Mouse (Mus musculus) activated CD4-positive, CD25-positive, alpha-beta regulatory T cell, adult 4 months (primary cell): Measurements from ENCODE around the gene Pip4k2b. TPM values are rescaled to one million over a fixed set of nuclear protein-coding genes. Genes with fewer than 3 reads are reported as not detected.
"Not testable (repeated sequence)": the region's sequence is repeated elsewhere in the genome, so short reads cannot be mapped to it uniquely, and the experiment has no call there.

Experiments
- ATAC-seq: one replicate; pipeline ENCODE4 v1.8.0; 2017
- polyA plus RNA-seq, 2 experiments: library from polyadenylated mRNA; unstranded; fragments of 100-300 nt; shearing (Covaris generic); gene quantifications; one replicate each; pipeline ENCODE4 v1.2.1; 2017

Gene Pip4k2b
- polyA plus RNA-seq, 2 experiments from 2014 or later = 2.0 to 2.3 TPM

DNA sequence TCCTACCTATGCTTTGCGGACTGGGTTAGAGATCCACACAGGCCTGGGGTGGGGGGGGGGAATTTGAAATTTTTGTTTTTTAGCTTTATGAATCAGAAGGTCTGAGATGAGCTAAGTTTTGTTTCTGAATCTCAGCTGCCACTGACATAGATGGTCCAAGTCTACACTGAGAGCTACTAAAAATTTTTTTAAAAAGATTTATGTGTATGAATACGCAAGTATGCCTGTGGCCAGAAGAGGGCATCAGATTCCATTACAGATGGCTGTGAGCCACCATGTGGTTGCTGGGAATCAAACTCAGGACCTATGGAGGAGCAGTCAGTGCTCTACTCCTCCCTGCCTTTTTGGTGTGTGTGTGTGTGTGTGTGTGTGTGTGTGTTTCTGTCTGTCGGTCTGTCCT, 30.1 kb downstream of the Pip4k2b start:
- ATAC-seq = no peak

DNA sequence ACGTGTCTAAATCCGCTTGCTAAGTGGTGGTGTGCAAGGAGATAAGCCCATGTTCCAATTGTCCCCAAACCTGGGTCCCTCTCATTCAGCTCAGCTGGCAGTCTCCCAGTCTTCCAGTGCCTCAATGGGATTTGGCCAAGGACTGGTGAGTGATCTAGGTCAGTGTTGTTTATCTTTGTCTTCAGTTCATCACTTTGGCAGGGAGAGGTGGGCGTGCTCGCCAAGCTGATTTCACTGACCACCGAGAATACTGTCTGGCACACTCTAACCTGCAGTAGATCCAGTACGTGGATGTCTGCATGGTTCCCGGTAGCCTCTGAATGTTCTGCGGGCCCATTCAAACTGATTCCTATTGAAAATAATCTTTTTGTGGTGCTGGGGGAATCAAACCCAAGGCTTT, 30.6 kb downstream of the Pip4k2b start:
- no peak for ATAC-seq

DNA sequence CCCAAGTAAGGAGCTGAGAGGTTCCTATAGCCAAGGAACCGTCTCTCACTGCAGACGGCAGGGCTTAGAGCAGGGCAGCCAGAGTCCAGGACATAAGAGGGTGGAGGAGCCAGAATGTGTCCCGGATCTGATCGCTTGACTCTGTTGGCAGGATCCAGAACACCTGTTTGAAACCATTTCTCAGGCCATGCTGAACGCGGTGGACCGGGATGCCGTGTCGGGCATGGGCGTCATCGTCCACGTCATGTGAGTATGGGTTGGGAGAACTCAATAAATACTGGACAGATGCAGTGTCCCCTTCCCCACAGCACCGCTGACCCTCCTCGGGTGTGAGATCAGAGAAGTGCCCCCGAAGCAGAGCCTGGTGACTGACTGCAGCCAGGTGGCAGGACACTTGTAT, 32.2 kb downstream of the Pip4k2b start:
- no peak for ATAC-seq

DNA sequence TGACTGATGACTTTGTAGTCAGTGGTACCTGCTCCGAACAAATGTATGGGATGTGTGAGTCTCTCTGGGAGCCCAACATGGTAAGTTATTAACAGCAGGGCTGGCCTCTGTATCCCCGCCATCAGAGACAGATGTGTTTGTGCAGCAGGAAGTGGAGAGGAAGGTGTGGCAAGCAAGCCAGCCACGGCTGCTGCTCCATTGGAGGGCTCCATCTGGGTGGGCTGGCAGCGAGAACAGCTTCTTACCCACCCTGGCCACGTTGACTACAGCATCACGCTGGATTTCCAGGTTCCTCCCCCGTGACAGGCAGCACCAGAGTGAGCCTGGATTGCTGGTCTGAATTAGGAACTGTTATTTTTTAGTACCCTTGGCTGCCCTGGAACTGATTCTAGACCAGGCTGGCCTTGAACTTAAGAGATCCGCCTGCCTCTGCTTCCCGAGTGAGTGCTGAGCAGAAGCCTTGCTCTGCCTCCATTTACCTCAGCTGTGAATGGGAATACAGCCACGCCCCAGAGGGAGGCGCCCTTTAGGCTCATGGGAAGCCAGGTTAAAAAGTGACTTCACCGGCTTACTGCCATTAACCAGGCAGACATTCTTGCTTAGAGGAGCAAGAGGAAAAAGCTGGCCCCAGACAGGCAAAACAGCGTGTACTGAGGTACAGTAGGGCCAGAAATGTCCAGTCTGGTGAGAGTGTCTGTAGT, 33.2 kb downstream of the Pip4k2b start:
- no peak for ATAC-seq

DNA sequence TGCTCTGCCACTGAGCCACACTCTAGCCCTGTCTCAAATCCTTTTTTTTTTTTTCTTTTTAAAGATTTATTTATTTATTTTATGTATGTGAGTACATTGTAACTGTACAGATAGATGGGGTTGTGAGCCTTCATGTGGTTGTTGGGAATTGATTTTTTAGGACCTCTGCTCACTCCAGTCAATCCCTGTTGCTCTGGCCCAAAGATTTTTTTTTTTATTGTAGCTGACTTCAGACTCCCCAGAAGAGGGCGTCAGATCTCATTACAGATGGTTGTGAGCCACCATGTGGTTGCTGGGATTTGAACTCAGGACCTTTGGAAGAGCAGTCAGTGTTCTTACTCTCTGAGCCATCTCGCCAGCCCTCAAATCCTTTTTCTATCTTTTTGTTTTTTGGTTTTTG, 34.4 kb downstream of the Pip4k2b start:
- not testable (repeated sequence) for ATAC-seq

DNA sequence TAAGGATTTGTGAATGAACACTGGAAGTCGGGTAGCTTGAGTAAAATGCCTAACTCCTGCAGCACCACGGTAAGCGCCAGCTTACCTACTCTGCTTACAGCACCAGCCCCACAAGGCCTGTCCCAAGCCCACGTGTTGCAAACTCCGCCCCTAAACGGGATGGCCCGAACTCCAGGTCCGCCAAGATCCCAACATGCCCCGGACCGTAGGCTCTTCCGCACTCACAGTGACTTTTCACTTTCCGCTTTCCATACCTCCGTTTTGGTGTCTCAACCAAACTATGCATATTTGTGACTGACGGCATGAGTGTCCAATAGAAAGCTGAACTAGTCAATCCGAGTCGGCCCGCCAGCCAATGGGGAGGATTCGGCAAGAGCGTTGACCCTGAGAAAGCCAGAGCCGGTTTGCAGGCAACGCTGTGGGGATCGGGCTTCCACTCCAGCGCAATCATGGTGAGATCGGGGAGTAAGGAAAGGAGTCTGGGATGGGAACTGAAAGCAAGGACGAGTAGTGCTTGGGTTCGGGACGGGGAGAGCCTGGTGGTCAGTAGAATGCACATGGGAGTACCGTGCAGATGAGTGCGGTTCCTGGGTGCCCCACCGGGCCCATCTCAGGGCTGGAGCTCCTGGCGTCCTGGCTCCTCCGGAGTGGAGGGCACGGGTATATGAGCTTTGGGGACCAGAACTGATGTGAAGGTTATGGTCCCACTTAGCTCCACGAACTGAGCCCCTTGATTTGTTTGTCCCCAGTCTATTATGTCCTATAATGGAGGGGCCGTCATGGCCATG, 41.3 kb downstream of the Pip4k2b start, which contains the start of gene Psmb3:
Psmb3 (plus strand) TSS at position 361 of the 788 bp plus-strand sequence.
- ATAC-seq = peak; percentile 88

DNA sequence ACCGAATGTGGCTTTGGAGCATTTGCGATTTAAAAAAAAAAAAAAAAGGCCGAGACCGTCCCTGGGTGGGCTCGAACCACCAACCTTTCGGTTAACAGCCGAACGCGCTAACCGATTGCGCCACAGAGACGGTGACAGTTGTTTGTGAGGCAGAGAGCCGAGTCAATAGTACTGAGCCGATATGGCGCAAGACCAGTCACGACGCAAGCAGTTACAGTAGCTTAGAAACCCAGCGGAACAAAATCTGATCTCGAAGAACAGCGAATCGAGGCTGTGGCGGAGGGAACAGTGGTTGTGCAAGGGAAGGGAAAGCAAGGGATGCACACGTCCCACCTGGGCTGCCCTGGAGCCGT, 42.1 kb downstream of the Pip4k2b start:
- peak; percentile 33 for ATAC-seq

DNA sequence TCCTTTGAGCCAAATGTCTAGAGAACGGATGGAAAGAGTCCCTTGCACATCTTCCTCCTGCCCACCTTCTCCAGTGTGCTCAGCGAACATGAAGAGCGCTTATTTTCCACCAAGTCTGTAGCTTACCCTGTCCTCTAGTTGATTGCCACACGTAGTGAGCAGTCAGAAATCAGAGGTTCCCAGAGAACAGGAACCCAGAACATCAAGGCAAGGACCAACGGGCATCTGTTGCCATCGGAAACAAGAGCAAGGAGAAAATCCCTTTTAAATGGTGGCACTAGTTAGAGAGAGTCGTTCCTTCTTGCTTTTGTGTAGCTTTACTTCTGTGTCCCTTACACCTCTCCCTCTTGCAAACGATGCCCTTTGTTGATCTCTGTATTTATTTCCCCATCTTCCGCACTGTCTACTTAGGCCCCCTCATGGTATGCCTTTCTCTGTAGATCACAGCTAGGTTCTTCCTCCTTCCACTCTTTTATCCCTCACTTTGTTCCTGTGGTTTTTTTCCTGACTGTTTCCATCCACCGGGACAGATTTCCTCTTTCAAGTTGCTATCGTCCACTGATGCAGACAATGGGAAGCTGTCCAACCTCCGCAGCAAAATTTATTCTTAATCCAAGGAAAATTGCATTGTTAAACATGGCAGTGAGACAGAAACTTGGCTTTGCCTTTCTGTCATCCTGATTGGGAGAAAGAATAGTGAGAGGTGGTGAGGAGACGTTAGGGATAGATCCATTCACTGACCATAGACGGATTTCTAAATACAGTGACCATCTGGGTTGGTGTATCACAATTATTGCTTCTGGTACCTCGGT, 42.7 kb downstream of the Pip4k2b start:
- ATAC-seq = no peak

DNA sequence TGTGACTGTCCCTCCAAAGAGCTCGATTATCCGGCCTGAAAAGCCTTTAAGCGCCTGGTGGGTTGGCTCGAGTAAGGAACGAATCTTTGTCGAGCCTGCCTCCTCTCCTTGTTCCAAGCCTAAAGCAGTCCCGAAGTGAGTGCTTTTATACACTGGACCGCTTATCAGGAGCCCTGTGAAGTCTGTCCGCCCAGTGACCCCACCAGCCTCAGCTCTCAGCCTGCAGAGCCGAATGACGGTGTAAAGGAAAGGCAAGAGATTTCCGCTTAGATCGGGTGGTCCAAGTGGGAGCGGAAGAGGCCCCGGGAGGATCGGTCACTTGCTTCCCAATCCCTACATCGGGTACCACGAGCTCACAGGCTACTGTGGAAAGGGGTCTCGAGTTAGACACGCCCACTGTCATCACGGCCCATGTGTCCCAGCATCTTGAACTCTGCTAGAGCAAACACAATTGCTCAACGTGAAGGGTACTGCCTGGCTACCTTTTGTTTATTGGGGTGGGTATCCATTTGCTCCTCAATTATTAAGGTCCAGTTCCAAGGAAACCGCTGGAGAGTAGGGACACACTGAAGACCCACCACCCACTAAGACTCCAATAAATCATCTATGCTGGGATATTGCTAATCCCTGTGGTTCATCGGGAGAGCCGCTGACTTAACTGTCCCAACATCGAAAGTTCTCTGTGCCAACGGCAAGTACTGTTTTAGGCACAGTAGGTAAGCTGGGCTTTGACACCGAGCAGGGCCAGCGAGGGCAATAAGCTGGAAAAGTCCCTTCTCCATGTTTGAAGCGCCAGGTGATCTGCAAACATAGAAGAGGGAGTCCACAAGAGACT, 43.5 kb downstream of the Pip4k2b start:
- ATAC-seq = no peak

DNA sequence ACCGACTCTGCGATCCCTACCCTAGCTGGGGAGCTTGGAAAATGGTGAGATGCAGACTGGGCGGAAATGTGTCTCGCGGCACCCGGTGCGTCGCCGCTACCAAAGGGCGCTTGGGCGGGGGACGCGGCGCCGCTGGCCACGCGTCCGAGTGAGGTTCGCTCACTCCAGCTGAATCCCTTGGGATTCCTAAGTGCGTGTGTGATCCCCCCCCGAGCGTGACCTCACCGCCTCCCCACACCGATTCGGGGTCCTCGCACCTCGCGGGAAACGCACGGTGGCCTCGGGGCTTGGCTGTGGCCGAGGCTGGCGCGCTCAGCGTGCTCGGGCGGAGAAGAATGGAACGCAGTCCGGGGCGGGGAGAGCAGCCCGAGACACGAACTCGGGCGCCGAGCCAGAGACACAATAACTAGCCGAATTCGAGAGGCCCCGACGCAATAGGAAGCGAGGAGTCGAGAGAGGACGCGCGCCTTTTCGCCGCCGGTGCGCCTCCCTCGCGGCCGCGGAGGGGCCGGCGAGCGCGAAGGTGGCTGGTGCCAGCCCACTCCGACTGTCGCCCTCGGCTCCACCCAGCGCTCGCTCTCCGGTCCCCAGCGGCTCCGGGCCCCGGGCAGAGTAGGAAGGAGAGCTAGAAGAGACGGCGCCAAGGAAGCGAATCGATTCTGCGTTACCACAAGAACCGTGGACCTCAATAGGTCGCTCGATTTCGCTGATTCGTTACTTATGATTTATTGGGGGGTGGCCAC, 44.3 kb downstream of the Pip4k2b start, which contains the start of gene Pcgf2:
Pcgf2 (minus strand) TSS at position 495 of the 743 bp plus-strand sequence.
- no peak for ATAC-seq

DNA sequence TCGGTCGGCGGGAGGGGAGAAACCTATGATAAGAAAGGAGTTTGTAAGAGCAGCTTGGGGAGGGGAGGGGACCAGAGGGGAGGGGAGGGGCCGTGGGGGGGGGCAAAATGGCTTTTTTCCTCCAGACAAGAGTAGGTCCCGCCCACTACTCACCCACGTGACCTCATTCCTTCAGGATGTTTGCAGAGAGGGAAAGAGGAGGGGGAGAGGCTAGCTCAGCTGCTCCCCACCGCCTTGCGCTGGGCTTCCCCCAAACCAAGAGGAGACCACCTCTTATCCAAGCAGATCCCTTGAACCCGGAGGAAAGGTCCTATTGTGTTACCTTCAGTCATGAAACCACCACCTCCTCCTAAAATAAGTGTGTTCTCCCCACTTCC, 44.9 kb downstream of the Pip4k2b start:
- ATAC-seq = no peak

DNA sequence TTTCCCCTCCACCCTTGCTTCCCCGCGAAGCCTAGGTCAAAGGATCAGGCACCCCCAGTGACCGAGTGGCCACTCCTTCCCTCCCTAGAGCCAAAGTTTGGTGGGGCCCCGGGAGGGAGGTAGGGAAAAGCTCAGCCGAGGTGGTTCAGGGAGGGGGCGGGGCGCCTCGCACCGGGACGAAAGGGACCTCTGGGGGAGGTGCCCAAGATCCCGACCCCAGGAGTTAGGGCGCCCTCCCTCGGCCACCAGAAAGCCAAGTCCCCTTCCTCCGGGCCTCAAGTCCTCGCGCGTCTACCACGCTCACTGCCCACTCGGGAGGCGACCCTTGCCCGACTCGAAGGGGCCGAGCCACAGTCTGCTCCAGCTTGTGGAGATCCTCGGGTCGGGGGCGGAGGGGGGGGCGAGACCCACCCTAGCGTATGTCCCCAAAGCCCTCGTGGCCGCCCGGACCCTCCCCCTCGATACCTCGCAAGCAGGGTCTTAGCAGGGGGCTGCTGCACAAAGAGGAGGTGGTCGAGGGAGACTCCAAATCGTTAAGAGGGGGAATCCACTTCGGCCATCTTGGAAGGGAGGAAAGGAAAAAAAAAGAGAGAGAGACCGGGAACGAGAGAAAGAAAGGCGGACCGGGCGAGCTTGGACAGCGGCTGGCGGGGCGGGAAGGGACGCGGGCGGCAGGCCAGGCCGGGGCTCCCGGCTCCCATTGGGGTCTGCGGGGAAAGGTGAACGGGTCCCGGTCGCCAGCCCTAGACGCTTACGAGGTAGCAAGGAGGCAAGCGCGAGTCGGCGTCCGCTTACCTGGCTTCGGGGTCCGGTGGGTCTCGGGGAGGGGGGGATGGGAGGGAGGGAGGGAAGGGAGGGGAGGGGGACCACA, 45.5 kb downstream of the Pip4k2b start:
- no peak for ATAC-seq

DNA sequence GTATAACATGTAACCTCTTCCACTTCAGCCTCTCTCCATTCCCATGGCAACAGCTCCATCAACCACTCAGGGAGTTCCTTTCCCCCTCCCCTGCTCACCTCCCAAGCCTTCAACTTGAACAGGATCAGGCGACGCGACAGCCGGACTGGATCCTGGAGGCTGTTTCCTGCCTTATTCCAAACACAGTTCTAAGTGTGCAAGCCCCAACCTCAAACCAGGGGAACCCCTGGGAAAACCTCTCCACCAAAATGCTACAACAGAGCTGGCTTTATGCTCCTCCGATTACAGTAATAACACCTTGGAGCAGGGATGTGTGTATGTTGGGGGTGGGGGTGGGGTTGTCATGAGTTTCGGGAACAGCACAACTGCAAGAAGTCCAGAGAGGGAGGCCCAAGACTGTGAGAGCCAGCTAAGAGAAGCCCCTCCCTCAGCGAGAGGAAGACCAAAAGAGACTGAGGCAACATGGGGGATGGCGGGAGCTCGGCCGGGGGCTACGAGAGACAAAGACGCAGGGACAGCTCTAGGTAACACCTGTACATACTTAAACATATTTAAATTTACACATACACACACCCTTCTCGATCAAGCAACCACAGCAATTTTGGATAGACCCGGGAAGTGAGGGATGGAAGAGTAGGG, 46.5 kb downstream of the Pip4k2b start:
- no peak for ATAC-seq

DNA sequence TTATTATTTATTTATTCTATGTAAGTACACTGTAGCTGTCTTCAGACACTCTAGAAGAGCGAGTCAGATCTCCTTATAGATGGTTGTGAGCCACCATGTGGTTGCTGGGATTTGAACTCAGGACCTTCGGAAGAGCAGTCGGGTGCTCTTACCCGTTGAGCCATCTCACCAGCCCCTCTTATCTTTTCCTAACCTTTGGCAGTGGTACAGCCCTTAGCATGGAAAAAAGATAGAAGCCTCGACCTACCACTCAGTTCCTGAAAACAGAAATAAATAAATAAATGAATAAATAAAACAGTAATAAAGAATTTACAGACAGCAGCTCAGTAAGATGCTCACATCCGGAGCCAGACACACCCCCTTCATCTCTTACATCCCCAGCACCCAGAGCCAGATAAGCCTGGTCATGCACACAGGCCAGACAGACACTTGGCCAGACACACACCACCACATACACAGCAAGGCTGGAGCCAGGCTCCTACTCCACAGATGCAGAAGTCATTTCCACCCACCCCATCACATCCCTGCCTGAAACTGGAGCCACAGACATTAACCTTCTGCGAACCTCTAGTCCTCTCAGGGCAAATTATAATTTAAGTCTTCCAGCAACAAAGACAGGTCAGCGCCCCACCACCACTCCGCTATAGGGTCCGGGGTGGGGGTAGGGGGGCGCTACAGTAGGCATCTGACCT, 47.2 kb downstream of the Pip4k2b start:
- ATAC-seq = no peak

DNA sequence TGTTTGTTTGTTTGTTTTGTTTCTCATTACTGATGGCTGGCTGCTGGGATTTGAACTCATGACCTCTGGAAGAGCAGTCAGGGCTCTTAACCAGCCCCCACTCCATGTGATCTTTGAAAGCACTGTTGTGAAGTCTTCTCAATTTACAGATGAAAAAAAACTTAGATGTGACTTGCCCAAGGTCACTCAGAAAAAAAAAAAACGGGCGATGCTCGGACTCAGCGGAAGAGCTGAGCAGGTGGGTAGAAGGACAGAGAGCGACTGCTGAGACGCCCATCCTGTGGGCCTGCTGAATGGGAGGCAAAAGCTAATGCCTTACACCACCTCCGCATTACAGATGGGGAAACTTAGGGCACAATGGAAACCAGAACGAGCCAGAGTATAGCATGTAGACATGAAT, 47.8 kb downstream of the Pip4k2b start:
- no peak for ATAC-seq

DNA sequence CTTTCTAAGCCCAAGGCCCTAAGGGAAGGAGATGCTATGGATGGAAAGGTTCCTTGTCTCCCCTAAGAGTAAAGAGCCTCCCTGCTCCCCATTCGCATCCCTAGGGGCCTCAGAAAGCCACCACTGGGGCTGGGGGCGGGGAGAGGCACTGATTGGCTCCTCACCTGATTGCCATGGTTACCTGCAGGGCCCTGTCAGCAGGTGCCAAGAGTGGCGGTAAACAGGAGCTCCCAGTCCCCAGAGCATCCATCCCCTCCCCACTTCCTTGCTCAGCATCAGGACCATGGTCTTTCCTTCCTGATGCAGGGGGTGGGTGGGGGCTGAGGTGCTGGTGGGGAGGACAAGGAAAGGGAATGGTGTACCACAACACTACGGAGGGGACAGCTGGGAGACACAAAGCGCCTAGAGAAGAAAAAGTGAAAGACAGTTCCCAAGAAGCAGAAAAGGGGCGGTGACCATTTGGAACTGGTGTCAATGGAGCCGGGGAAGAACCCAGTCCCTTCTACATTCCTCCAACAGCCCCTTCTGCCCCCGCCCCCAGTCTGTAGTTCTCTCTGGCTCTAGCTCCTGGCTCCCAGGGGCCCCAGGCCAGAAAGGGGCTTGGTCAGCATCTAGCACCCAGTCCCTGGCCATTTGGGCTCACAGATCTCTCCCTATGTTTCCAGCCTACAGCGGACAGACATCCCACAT, 48.6 kb downstream of the Pip4k2b start:
- ATAC-seq = no peak

DNA sequence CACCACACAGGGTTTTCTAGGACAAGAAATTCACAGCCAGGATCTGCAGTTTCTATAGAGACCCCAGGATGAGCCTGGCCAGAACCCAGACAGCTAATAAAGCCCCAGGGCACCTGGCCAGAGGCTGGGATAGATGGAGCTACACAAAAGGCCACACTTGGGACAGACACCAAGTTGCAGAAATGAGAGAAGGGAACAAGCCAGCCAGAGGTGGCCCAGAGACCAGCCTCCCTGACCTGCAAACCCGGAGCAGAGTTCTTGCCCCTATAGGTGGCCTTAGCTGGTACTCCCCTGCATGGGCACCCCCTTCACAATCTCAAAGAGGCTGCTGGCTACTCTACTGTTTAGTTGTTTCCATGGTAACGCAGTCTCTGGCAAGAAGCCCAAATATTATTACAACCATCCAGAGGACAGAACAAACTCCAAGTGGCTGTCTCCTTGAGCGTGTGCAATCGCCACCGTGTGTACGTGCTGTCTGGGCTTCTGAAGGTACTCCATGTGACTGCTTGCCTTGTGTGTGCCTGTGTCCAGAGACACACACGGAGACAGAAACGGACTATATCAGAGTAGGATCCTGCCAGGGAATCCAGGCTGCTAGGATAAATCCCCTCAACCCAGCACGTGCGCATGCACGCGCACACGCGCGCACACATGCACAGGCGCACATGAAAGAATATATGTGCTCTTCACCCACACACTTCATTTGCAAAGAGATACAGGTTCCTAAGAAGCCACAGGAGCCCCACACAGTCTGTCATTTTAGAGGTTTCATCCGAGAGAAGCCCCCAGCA, 49.4 kb downstream of the Pip4k2b start:
- no peak for ATAC-seq

DNA sequence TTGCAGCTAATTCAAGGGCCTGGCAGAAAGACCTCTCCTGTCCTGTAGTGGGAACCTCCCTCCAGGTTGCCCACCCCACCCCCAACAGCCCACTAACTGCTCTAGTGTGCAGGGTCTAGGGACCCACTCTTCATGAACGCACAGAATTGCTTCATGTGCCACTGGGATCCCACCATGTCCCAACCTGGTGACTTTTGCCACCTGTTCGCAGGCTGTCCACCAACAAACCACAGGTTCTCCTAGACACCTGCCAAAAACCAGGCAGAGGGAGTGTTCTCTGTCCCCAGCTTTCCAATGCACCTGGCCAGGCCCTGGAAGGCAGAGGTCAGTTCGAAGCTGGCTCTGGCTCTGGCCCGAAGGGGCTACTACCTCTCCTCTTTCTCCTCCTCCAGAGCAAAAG, 50.1 kb downstream of the Pip4k2b start:
- no peak for ATAC-seq
